Mouse (Mus musculus): Measurements from ENCODE around the gene Dnaaf3.

Dnaaf3 gene

DNA sequence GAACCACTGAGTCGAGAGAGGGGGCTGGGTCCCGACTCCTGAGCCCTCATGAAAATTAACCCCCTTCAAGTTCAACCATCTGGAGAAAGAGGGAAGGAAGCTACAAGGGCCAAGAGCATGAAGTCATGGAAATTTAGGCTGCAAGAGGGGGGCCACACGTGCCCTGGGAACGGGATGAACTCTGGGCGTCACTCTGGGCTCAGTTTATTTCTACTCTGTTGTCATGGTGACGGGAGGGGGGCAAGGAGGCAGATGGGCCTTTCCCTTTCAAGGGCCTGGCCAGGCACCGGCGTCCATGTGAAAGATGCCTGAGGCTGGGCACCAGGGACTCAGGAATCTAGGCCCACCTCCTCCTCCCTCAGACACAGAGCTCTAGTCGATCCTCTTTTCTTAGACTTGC lies 34.0 kb downstream of the Dnaaf3 start:
- no peak for DNase-seq

GRCm38 (mm10) chr7:4497271-4497903 lies 34.9 kb downstream of the Dnaaf3 start:
- DNase-seq, result no peak

DNA sequence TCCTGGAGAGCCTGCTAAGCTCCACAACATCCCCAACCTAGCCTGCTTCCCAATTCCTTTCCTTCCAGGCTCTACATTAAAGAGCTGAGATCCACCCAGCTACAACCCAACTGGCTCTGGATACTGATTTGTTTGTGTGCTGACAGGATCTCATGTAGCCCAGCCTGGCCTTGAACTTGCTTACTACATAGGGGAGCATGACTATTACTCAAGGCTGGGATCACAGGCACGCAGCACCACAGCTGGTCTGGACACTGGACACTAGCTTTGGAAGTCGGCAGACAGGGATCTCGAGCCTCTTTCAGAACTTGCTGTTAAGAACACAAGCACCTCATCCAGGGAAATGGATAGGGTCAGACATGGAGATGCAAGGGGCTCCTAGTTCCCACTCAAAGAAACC lies 35.8 kb downstream of the Dnaaf3 start:
- no peak for DNase-seq

DNA sequence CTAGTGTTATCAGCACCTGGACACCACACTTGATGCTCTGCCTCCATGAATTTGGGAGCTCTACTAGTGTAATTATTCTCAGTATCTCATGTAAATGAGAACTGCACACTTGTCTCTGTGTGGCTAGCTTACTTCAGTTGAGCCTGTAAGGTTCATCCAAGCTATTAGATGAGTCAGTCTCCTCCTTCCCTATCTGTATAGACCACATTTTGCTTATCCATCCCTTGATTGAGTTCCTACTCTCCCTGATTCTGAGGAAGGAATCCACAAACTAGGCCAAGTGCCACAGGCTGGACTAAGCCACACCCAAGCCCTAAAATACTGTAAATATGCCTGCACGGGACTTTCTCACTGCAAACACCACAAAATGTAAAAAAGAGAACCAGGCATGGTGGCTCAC lies 38.3 kb downstream of the Dnaaf3 start:
- DNase-seq, result no peak

DNA sequence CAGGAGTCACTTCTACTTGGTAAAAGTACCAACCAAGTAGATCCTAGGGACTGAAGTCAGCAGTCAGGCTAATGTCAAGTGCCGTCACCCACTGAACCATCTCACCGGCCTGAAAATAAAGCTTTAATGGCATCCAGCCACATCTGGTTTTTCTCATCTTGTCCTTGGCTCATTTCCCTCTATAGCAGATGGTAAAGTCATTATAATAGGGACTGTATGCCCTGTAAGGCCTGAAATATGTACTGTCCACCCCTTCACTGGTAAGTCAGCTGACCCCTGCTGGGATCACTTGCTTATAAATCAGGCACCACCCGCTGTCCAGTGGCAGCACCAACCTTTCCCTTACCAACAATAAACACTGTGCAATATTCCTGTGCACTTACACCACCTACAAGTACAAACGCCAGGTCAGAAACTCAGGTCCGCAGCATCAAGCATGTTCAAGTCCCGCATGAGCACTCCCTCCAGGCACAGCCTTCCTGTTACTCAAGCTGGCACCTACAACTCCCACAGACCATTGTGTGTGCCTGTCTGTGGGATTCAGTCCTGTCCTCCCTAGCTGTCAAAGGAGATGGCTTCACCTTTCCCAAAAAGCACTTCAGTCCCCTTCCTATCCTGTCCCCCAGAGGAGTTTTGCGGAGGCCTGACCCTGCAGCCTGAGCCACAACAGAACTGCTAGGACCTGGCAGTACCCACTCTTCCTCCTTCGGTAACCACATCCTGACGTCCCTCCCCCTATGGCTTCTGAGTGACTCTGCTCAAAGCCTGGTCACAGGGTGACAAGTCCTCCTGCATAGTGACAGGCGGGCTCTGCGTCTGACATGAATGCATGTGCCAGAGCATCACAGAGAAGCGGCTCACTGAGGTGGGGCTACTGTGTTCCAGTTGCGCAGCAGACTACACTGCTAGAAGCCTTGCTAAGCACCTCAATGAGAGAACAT lies 39.7 kb downstream of the Dnaaf3 start:
- no peak for DNase-seq

GRCm38 (mm10) chr7:4491308-4491707 lies 40.9 kb downstream of the Dnaaf3 start:
- DNase-seq, result no peak

GRCm38 (mm10) chr7:4482281-4482680 lies 50.0 kb downstream of the Dnaaf3 start:
- DNase-seq, result no peak

DNA sequence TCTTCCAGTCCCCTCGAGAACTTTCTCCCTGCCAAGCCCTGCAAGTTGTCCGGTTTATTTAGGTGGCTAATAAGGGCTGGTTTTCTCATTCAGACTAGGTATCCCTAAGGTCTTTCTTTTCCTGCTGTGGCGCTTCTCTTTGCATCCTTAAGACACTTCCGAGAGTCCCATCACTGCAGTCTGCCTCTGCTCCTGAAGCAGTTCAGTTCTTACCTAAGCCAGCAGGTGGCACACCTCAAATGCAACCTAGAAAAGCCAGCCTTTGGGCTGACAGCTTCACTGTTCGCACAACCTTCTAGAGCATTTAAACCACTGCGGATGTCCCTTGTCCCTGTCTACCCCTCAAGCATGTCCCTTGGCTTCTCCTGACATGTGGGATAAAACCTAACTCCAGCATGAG lies 52.6 kb downstream of the Dnaaf3 start:
- DNase-seq, result no peak

DNA sequence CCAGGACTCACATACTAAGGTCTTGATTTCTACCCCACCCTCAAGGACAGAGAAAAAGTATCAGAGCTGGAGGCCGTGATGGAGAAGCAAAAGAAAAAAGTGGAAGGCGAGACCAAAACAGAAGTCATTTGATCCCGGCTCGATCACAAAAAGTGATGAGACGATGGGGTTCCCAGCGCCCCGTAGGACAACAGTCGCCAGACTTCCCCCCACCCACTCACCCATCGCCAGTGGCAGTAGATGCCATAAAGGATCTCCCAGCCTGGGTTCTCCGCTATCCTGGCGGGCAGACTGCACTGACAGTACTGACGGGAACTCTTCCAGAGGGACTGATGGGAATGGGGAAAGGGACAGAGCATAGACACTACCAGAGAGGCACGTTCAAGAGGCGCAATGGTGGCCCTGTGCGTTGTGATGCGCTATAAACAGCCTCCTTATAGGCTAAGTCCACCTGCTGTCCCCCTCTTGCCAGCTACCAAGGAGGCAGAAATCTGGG lies 53.4 kb downstream of the Dnaaf3 start:
- no peak for DNase-seq

GRCm38 (mm10) chr7:4478021-4478795 lies 54.0 kb downstream of the Dnaaf3 start:
- no peak for DNase-seq

- DNase-seq, result no peak
These were observed 58.3 kb downstream of the Dnaaf3 start for GRCm38 (mm10) chr7:4473940-4474339.

Measured in thymus, adult 18-20 months (tissue).